Mouse (Mus musculus): Measurements from ENCODE around the gene Rasgrp4. TPM values are rescaled to one million over a fixed set of nuclear protein-coding genes. Genes with fewer than 3 reads are reported as not detected.

The Rasgrp4 gene
- total RNA-seq (2012; rRNA removed), result 5.6 and 5.9 TPM in 2 replicates

GRCm38 (mm10) chr7:29134693-29135386 is at the start of gene Rasgrp4:
Gene Rasgrp4, plus strand, starts transcription at chr7:29134851.
- TF ChIP-seq MAFK (IDR thresholded peaks at IDR 0.05; ENCODE audit: insufficient read depth, low read depth, low read length) (no peak), CHD2 (IDR thresholded peaks at IDR 0.05; ENCODE audit: low read depth, low read length) (no peak), ZC3H11A (IDR thresholded peaks at IDR 0.05; ENCODE audit: borderline replicate concordance, low read depth, low read length) (no peak), ZNF384 (IDR thresholded peaks at IDR 0.05; ENCODE audit: low read depth, low read length) (no peak), HCFC1 (IDR thresholded peaks at IDR 0.05; ENCODE audit: borderline replicate concordance, insufficient read depth, low read length) (no peak)
- Histone ChIP-seq H3K27ac (ENCODE audit: insufficient read depth, low read depth, low read length, poor library complexity, severe bottlenecking) (no peak within 1 kb of the TSS), H3K4me1 (ENCODE audit: control insufficient read depth in 2 of 2, insufficient read depth in 2 of 2, low read length in 2 of 2, poor library complexity in 1 of 2) (peaks cover 6 to 13% of the 10 kb centered on the region in 2 experiments), H3K4me3 (ENCODE audit: insufficient read depth in 1 of 2, low read depth in 1 of 2, low read length in 2 of 2, poor library complexity in 1 of 2, severe bottlenecking in 1 of 2) (peak within 1 kb of the TSS; percentile 44 to 62), H3K9me3 (ENCODE audit: control insufficient read depth, insufficient read depth, low read depth, low read length) (no peaks in the 10 kb centered on the region), H3K36me3 (ENCODE audit: control insufficient read depth, insufficient read depth, low read length, poor library complexity, severe bottlenecking) (no peaks in the 10 kb centered on the region), H3K9ac (ENCODE audit: insufficient read depth, low read depth, low read length, poor library complexity, severe bottlenecking) (no peak within 1 kb of the TSS; the same call in 1 of the 2 replicates)
- no peak for DNase-seq (ENCODE audit: low read depth, low spot score)
- in situ Hi-C loops (cut with MboI; ENCODE audit: low sequenced_read_pairs in 2 of 2, unreplicated experiment in 2 of 2), result no loop called here

GRCm38 (mm10) chr7:29085981-29086380 is 48.7 kb upstream of the Rasgrp4 start:
- Histone ChIP-seq H3K4me3 (ENCODE audit: insufficient read depth in 1 of 2, low read depth in 1 of 2, low read length in 2 of 2, poor library complexity in 1 of 2, severe bottlenecking in 1 of 2) (peak overlapping the region; percentile 19 to 51; a peak in 3 of 4 replicates), H3K36me3 (ENCODE audit: control insufficient read depth, insufficient read depth, low read length, poor library complexity, severe bottlenecking) (no peaks in the 10 kb centered on the region), H3K27ac (ENCODE audit: insufficient read depth, low read depth, low read length, poor library complexity, severe bottlenecking) (no peak overlapping the region), H3K4me1 (ENCODE audit: control insufficient read depth in 2 of 2, insufficient read depth in 2 of 2, low read length in 2 of 2, poor library complexity in 1 of 2) (peaks cover 5 to 33% of the 10 kb centered on the region in 2 experiments; a peak in 3 of 4 replicates), H3K9ac (ENCODE audit: insufficient read depth, low read depth, low read length, poor library complexity, severe bottlenecking) (peak overlapping the region; percentile 45), H3K9me3 (ENCODE audit: control insufficient read depth, insufficient read depth, low read depth, low read length) (no peaks in the 10 kb centered on the region)
- no peak for DNase-seq (ENCODE audit: low read depth, low spot score)
- TF ChIP-seq HCFC1 (IDR thresholded peaks at IDR 0.05; ENCODE audit: borderline replicate concordance, insufficient read depth, low read length) (no peak), ZNF384 (IDR thresholded peaks at IDR 0.05; ENCODE audit: low read depth, low read length) (no peak), ZC3H11A (IDR thresholded peaks at IDR 0.05; ENCODE audit: borderline replicate concordance, low read depth, low read length) (no peak), MAFK (IDR thresholded peaks at IDR 0.05; ENCODE audit: insufficient read depth, low read depth, low read length) (no peak)
- in situ Hi-C loops (cut with MboI; ENCODE audit: low sequenced_read_pairs in 2 of 2, unreplicated experiment in 2 of 2), result no loop called here

- Histone ChIP-seq H3K9me3 (ENCODE audit: control insufficient read depth, insufficient read depth, low read depth, low read length) (no peaks in the 10 kb centered on the region), H3K36me3 (ENCODE audit: control insufficient read depth, insufficient read depth, low read length, poor library complexity, severe bottlenecking) (0 out of 2 replicates have a peak, but pooled peaks cover under 1% of the 10 kb centered on the region), H3K4me3 (ENCODE audit: insufficient read depth in 1 of 2, low read depth in 1 of 2, low read length in 2 of 2, poor library complexity in 1 of 2, severe bottlenecking in 1 of 2) (peak overlapping the region; percentile 50 to 55; a peak in 3 of 4 replicates), H3K27ac (ENCODE audit: insufficient read depth, low read depth, low read length, poor library complexity, severe bottlenecking) (no peak overlapping the region), H3K4me1 (ENCODE audit: control insufficient read depth in 2 of 2, insufficient read depth in 2 of 2, low read length in 2 of 2, poor library complexity in 1 of 2) (peaks cover 5 to 33% of the 10 kb centered on the region in 2 experiments; a peak in 3 of 4 replicates), H3K9ac (ENCODE audit: insufficient read depth, low read depth, low read length, poor library complexity, severe bottlenecking) (no peak overlapping the region)
- TF ChIP-seq MAFK (IDR thresholded peaks at IDR 0.05; ENCODE audit: insufficient read depth, low read depth, low read length), result no peak
- no peak for TF ChIP-seq ZC3H11A (IDR thresholded peaks at IDR 0.05; ENCODE audit: borderline replicate concordance, low read depth, low read length)
- no peak for TF ChIP-seq CHD2 (IDR thresholded peaks at IDR 0.05; ENCODE audit: low read depth, low read length)
- TF ChIP-seq HCFC1 (IDR thresholded peaks at IDR 0.05; ENCODE audit: borderline replicate concordance, insufficient read depth, low read length), result no peak
- TF ChIP-seq ZNF384 (IDR thresholded peaks at IDR 0.05; ENCODE audit: low read depth, low read length), result no peak
- no peak for DNase-seq (ENCODE audit: low read depth, low spot score)
- in situ Hi-C loops (cut with MboI; ENCODE audit: low sequenced_read_pairs in 2 of 2, unreplicated experiment in 2 of 2), result no loop called here
Measured at GRCm38 (mm10) chr7:29086902-29087301, 47.7 kb upstream of the Rasgrp4 start.

- Histone ChIP-seq H3K4me1 (ENCODE audit: control insufficient read depth in 2 of 2, insufficient read depth in 2 of 2, low read length in 2 of 2, poor library complexity in 1 of 2) (peaks cover 5 to 33% of the 10 kb centered on the region in 2 experiments; a peak in 3 of 4 replicates), H3K9me3 (ENCODE audit: control insufficient read depth, insufficient read depth, low read depth, low read length) (no peaks in the 10 kb centered on the region), H3K36me3 (ENCODE audit: control insufficient read depth, insufficient read depth, low read length, poor library complexity, severe bottlenecking) (0 out of 2 replicates have a peak, but pooled peaks cover 3% of the 10 kb centered on the region), H3K4me3 (ENCODE audit: insufficient read depth in 1 of 2, low read depth in 1 of 2, low read length in 2 of 2, poor library complexity in 1 of 2, severe bottlenecking in 1 of 2) (no peak overlapping the region), H3K9ac (ENCODE audit: insufficient read depth, low read depth, low read length, poor library complexity, severe bottlenecking) (no peak overlapping the region), H3K27ac (ENCODE audit: insufficient read depth, low read depth, low read length, poor library complexity, severe bottlenecking) (no peak overlapping the region)
- no peak for DNase-seq (ENCODE audit: low read depth, low spot score)
- TF ChIP-seq ZNF384 (IDR thresholded peaks at IDR 0.05; ENCODE audit: low read depth, low read length) (no peak), ZC3H11A (IDR thresholded peaks at IDR 0.05; ENCODE audit: borderline replicate concordance, low read depth, low read length) (no peak), HCFC1 (IDR thresholded peaks at IDR 0.05; ENCODE audit: borderline replicate concordance, insufficient read depth, low read length) (no peak), MAFK (IDR thresholded peaks at IDR 0.05; ENCODE audit: insufficient read depth, low read depth, low read length) (no peak), CHD2 (IDR thresholded peaks at IDR 0.05; ENCODE audit: low read depth, low read length) (no peak)
- in situ Hi-C loops (cut with MboI; ENCODE audit: low sequenced_read_pairs in 2 of 2, unreplicated experiment in 2 of 2), result no loop called here
Measured at GRCm38 (mm10) chr7:29088817-29089216, 45.8 kb upstream of the Rasgrp4 start.
